Mouse (Mus musculus) frontal cortex, postnatal 14 days (tissue): Measurements from ENCODE around the gene 1700015G11Rik.

Experiments
- DNase-seq, 2 experiments: peaks; one replicate each; pipeline ENCODE4 v3.0.0; 2022; ENCODE audit warnings: low spot score in 2 of 2

The 1700015G11Rik gene

GRCm38 (mm10) chr7:52015628-52016027 lies at the start of gene 1700015G11Rik:
TSS of gene 1700015G11Rik (minus strand) at chr7:52015728.
- DNase-seq = no peak

DNA sequence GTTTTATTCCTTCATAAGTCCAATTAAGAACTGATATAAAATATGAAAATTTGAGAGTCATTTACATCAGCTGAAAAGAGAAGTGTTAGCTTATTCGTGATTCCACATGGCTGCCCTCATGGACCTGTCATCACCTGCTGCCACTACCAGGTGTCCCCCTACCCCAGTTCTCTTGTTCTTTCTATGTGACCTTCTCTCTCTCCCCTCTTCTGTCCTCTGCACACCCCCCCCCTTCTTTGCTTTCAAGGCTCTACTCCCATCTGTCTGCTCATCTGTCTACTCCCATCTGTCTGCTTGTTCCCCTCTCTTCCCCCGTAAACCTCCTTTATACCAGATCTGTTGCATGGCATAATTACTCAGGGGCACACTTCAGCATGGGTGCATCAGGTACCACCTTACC lies 41.4 kb upstream of the 1700015G11Rik start:
- DNase-seq = no peak

- DNase-seq = no peak
Observed at GRCm38 (mm10) chr7:52056274-52056673, 40.7 kb upstream of the 1700015G11Rik start.

DNA sequence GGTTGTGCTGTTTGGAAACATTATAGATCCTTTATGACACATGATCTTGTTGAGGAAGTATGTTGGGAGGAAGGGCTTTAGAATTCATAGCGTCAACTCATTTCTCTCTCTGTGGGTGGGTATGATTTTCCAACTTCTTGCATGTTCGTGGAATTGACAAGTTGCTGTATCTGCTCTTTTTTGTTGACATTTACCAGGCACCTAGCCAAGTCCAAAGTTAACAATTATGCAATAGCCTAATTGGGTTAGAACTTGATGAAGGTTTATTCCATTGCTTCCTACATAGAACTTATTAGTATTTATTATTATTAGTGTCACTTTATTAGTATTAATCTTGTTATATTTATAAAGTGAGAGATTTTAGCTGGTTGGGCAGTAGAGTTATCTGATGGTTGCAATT lies 40.3 kb upstream of the 1700015G11Rik start:
- no peak for DNase-seq

GRCm38 (mm10) chr7:52037600-52038582 lies 22.4 kb upstream of the 1700015G11Rik start:
- peak in 1 of 2 experiments; percentile 57 for DNase-seq

GRCm38 (mm10) chr7:52024050-52024626 lies 8.6 kb upstream of the 1700015G11Rik start:
- no peak for DNase-seq

DNA sequence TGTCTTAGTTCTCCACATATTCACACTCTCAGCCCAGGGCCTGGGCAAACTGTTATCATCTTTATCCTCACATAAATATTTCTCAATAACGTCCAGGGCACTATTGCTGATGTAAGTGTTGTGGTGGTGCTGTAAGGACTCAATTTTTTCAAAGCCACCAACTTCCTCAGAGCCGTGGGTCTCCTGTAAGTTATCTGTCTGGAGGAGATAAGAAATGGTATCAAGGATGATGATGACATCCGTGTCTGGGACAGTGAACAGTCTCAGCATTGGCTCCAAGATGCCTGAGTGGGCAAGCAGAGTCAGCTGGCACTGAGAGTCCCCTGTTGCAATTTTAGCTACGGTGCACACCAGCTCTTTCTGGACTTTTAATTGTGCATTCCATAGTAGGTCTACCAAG lies 6.5 kb upstream of the 1700015G11Rik start:
- DNase-seq = no peak

GRCm38 (mm10) chr7:52015180-52015579 lies 348 bp downstream of the 1700015G11Rik start:
- DNase-seq = no peak

GRCm38 (mm10) chr7:52013457-52013856 lies 2.1 kb downstream of the 1700015G11Rik start:
- no peak for DNase-seq

GRCm38 (mm10) chr7:52007138-52007537 lies 8.4 kb downstream of the 1700015G11Rik start:
- no peak for DNase-seq

- no peak for DNase-seq
Observed at GRCm38 (mm10) chr7:52006296-52006630, 9.3 kb downstream of the 1700015G11Rik start.

- DNase-seq = peak; percentile 89 to 96
Observed at GRCm38 (mm10) chr7:52005511-52006295, 9.8 kb downstream of the 1700015G11Rik start, which contains the start of gene Svip. TSS of gene Svip (minus strand) at chr7:52006018.

GRCm38 (mm10) chr7:51991020-51991419 lies 24.5 kb downstream of the 1700015G11Rik start:
- no peak for DNase-seq

DNA sequence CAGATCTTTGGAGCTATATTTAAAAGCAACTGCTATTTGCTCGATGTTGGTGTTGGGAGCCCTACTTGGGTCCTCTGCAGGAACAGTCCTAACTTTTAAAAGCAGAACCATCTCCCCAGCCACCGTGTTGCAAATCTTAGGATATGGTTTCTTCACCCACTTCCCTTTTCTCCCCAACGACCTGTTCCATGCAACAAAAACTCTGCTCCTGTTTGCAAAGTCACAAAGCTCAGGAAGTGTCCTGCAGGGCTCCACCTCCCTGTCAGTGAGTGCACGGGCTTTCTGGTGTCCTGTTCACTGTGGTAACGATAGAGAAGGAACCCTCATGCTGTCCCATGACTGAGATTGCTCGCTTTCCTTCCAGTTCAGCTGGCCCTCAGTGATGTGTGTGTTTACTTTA lies 28.6 kb downstream of the 1700015G11Rik start:
- no peak for DNase-seq

DNA sequence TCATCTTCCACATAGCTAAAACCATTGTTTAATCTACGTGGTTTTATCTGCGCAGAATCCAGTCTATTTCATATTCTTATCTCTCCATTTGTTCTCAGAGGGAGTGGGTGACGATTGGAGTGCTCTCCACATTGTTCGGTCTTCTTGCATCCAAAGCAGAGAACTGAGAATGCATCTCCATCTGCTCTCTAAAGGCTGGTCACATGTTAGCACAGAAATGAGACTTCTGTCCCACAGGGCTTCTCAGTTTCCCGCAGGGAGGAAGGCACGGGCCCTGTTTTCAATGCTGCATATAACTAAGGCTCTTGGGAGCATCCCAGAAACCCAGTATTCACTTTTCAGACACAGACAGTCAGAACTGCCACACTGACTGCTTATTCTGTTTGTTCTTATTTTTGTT lies 29.8 kb downstream of the 1700015G11Rik start:
- DNase-seq = no peak

- DNase-seq = no peak
Observed at GRCm38 (mm10) chr7:51982303-51982702, 33.2 kb downstream of the 1700015G11Rik start.

DNA sequence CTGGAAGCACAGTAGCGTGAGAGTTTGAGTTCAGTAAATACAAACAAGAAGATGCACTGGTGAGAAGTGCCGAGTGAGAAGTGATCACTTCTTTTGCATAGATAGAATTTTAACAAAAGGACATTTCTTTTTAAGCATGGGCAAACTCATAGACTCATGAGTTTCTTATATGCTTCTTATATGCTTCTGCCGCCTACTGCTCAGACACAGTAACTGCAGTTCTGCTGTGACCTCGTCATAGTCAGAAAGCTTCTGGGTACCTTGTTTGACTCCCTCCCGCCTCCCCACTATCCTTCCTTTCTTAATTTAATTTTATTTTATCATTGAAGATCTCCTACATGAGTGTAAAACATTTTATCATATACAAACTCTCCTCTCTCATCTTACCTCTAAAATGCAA lies 36.3 kb downstream of the 1700015G11Rik start:
- DNase-seq = no peak

DNA sequence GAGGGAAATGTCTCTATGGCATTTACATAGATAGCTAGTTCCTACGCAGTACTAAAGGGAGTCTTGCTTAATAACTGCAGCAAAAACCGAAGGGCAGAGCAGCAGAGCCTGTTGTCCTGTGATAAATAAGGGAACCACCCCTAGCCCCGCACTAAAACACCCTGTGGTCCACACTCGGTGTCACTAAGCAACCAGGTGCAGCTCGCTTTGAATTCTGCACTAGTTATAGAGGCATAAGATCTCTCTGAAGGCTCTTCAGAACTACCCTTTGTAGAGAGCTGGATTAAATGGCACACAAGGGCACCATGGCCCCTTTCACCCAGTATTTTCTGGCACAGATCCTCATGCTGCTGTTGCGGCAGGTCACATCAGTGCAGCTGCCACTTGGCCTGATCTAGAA lies 40.3 kb downstream of the 1700015G11Rik start:
- DNase-seq = no peak

- no peak for DNase-seq
Observed at GRCm38 (mm10) chr7:51973526-51973925, 42.0 kb downstream of the 1700015G11Rik start.

GRCm38 (mm10) chr7:51973091-51973490 lies 42.4 kb downstream of the 1700015G11Rik start:
- no peak for DNase-seq

GRCm38 (mm10) chr7:51972252-51972855 lies 43.2 kb downstream of the 1700015G11Rik start:
- DNase-seq = peak in 1 of 2 experiments; percentile 50

DNA sequence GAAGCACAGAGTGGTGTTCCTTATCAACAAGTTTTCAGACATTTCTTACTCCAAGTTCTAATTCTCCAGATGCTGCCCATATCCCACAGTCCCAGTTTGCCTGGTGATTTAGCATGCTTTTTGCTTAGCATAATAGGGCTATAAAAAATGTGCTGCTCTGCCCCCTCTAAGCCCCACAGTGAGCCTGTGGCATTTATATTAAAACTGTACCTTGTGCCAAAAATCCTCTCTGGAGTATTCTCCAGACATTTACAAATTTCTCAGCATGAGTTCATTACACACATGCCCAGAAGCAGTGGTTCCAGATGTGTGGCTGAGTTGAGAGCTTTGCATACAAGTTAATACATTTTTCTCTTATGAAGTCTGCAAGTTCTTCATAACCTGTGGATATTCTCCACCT lies 46.1 kb downstream of the 1700015G11Rik start:
- no peak for DNase-seq
